Mouse (Mus musculus): ENCODE results near the gene Rbl1.

Rbl1 gene

GRCm38 (mm10) chr2:157101650-157102049 is 102.7 kb downstream of the Rbl1 start:
- no peak for DNase-seq (ENCODE audit: low read depth, low spot score)
- H3K36me3 ChIP-seq (ENCODE audit: control insufficient read depth, insufficient read depth, low read length, poor library complexity, severe bottlenecking), result peaks cover 43% of the 10 kb centered on the region
- no peaks in the 10 kb centered on the region for H3K27me3 ChIP-seq (ENCODE audit: control insufficient read depth, insufficient read depth, low read length, poor library complexity, severe bottlenecking)

GRCm38 (mm10) chr2:157100319-157100605 is 104.1 kb downstream of the Rbl1 start:
- peaks cover 36% of the 10 kb centered on the region for H3K36me3 ChIP-seq (ENCODE audit: control insufficient read depth, insufficient read depth, low read length, poor library complexity, severe bottlenecking)
- H3K27me3 ChIP-seq (ENCODE audit: control insufficient read depth, insufficient read depth, low read length, poor library complexity, severe bottlenecking), result no peaks in the 10 kb centered on the region
- no peak for DNase-seq (ENCODE audit: low read depth, low spot score)

DNA sequence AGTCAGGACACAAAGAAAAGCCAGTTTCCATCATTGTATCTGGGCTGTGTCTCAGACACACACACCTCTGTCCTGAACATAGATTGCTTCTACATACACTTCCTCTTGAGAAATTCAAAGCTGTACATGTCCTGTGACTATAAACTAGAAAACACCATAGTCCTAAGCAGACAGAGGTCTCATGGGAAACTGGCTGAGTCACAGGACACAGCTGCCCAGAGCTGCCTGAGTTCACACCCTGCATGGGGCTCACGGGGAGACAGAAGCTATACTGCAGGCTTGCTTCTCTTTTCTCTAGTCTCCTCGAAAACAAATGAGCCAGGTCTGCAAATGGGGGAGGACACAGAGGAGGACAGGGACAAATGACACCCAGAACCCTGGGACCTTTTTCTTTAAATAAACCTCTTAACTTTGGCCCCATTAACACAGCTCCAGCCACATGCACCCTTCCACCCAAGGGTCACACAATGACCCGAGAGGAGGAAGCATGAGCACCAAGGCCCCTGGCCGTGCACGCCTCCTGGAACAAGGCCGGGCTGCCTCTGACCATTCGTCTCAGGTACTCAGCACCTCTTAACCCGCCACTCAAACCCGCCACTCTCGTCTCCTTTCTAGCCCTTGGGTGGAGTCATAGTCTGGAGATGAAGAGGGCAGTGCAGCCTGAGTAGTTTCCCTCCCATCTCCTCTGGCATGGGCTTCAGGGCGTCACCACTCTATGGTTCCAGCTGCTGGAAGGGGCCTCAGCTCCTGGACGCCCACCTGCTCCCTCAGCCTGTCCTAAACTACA is 104.6 kb downstream of the Rbl1 start:
- H3K36me3 ChIP-seq (ENCODE audit: control insufficient read depth, insufficient read depth, low read length, poor library complexity, severe bottlenecking), result peaks cover 33% of the 10 kb centered on the region
- no peaks in the 10 kb centered on the region for H3K27me3 ChIP-seq (ENCODE audit: control insufficient read depth, insufficient read depth, low read length, poor library complexity, severe bottlenecking)
- no peak for DNase-seq (ENCODE audit: low read depth, low spot score)

Data from splenic B cell, adult 2 months (primary cell).